Mouse (Mus musculus): ENCODE data around the gene Camta1.

The Camta1 gene

GRCm38 (mm10) chr4:151672452-151672851, 189.2 kb downstream of the Camta1 start:
- no peak for DNase-seq

DNA sequence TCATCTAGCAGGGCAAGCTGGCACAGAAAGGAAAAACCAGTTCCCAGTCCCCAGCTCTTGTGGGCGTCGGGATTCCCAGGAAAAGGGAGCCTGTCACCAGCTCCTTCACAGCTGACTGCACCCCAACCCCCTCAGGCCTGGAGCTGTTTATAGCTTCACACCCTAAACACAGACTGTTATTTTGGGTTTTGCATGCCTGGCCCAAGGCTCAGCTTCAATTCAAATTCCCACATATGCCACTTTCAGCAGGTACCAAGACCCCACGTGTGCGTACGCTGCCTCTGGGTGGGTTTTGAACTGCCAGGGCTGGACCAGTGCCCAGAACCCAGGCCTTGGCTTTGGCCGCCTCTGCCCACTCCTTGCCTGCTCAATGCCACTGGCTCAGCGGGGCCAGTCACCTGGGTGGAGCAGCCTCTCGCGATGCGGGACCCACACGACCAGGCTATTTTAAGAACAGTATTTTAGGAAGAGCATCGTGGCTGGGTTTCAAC, 195.2 kb downstream of the Camta1 start:
- peak; percentile 46 for DNase-seq

- no peak for DNase-seq
Measured at GRCm38 (mm10) chr4:151661486-151661885, 200.2 kb downstream of the Camta1 start.

DNA sequence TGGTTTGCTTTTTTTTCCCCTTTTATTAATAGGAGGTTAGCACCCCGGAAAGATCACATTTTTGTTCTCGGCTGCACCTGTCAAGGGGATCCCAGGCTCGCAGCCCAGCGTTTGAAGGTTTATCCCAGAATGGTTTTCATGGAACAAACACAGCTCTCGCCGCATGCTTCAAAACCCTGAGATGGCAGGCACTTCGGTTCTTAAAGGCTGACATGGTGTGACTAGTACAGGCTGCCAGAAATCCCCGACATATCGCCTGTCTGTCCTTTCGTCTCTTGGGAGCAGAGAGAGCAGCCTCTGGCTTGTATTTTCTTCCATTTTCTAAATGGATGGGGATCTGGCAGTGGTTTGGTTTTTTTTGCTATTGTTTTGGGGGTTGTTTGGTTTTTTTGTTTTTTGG, 205.2 kb downstream of the Camta1 start:
- no peak for DNase-seq

DNA sequence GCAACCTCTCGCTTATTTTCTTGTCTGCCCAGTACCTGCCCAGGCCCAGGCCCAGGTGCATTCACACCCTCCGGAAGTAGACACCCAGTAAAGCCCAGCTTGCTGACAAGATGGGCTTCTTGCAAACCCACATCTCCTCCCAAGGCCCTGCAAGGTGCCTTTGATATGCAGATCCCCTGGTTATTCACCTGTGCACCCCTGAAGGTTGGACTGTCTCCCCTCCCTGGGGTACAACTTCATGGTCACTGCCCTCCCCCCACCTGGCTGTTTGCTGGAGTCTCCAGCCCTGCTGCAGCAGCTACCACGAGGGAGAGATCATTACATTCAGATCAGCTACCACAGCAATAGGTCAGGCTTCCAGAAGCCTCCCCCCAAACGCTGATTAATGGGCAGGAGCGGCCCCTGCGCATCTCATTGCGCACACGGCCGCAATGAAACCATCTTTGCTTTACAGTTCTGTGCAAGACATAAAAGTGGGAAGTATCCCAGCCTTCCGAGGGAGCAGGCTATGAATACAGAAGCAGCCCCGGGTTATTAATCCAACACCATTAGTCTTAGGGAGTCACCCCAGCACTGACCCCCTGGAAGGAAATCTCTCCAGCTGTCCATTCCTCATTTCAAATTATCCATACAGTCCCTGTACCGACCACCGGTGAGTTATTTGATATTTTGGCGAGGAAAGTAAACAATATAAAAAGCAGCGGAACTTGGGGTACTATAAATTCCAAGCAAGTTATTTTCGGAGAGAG, 205.9 kb downstream of the Camta1 start:
- no peak for DNase-seq

DNA sequence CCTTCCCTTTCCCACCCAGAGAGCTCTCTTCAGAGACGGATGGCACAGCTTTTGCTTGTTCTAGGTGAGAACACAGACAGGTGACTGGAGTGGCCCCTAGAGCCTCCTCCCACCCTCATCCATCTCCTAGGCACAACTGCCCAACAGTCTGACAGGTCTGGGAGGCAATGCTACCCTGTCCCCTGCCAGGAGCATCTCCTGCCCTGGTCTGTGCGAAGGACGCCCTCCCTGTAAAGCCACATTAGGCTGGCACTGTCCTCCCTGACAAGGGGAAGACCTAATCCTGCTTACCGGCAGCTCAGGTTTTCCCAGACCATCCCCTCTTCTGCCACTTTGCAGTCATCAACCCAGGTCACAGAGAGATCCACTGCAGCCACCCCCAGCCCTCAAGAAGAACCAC, 206.4 kb downstream of the Camta1 start:
- DNase-seq, result no peak

DNA sequence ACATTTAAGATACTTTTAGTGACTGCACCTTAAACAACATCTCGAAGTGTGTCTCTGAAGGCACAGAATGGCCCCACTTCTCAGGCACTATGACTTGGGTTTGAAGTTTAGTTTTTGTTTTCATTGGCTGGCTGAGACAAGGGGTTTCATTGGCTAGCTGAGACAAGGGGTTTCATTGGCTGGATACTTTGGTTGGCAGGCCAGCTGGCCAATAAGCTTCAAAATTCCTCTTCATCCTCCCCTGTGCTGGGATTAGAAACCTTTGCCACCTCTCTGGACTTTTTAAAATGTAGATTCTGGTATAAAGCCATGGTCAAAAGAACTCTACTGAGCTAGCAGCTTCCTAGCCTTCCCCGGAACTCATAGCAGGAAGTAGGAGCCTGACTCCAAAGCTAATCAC, 219.3 kb downstream of the Camta1 start:
- DNase-seq, result no peak

DNA sequence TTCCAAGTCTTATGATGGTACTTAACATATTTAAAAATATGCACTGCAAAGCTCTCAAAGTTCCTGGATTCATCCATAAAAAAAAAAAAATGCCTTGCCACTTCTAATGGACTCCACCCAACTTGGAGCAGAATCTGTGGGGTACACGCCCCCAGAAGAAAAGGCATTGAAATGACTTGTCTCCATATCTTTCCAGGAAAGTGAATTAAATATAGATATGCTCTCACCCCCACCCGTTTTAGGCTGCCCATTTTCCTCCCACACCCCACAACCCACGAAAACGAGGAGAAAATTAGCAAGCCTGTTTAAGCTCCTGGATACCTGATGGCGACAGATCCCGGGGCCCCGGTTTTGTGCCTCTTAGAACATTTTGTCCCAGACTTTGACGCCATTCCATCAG, 220.7 kb downstream of the Camta1 start:
- peak; percentile 29 for DNase-seq

DNA sequence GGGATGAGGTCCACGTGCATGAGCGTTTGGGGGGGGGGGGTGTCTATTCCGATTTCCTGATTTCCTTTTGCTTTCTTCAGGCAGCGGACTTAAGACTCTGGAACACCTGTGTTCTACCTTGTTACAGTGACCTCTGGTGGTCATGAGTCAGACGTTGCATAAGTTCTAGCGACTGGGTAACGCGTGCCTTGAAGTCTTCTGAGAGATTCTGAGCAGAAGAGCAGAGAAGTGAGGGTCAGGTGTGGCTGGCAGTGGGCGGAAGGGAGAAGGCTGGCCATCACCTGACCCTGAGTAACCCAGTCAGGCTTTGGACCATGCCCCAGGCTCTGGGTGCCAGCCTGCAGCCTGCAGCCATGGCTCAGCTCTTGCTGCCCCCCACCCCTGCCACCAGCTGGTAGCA, 222.7 kb downstream of the Camta1 start:
- no peak for DNase-seq

- no peak for DNase-seq
Measured at GRCm38 (mm10) chr4:151637348-151637747, 224.3 kb downstream of the Camta1 start.

GRCm38 (mm10) chr4:151634771-151635170, 226.9 kb downstream of the Camta1 start:
- DNase-seq, result no peak

- no peak for DNase-seq
Measured at GRCm38 (mm10) chr4:151633795-151634194, 227.9 kb downstream of the Camta1 start.

DNA sequence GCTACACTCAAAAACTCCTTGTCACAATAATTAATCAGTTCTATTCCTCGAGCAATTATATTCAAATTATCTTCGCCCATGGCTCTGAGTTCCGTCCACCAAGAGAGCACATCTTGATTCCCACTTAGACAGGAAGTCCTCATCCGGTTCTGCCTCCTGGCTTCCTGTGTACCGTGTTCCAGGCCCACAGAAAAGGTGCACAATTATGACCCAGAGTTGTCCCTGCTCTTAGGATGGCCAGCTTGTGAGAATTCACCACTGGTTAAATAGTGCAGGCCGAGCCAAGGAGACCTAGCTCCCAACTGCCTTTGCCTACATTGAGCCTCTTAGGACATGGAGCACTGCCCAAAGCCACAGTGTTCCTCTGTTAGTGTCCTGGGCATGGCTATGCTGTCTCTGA, 229.4 kb downstream of the Camta1 start:
- DNase-seq, result no peak

- DNase-seq, result no peak
Measured at GRCm38 (mm10) chr4:151630664-151631063, 231.0 kb downstream of the Camta1 start.

GRCm38 (mm10) chr4:151630231-151630630, 231.4 kb downstream of the Camta1 start:
- no peak for DNase-seq

DNA sequence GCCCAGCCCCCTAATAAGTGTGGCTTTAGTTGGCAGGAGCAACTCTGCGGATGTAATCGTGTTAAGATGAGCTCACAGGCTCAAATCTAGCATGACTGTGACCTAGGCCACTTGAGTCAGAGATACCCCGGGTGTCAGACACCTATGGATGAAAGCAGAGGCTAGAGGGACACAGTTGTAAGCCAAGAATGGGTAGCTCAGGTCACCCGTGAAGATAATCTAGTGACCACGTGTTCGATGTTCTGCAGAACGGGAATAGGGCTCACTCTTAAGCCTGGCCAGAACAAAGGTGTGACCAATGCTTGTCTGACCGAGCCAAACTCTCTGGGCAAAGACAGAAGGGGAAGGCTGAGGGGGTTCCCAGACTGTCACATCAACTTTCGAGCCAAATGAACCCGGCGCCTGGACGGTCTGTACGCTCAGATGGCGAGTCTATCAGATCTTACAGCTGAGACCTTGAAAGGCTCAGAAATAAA, 242.1 kb downstream of the Camta1 start:
- no peak for DNase-seq

DNA sequence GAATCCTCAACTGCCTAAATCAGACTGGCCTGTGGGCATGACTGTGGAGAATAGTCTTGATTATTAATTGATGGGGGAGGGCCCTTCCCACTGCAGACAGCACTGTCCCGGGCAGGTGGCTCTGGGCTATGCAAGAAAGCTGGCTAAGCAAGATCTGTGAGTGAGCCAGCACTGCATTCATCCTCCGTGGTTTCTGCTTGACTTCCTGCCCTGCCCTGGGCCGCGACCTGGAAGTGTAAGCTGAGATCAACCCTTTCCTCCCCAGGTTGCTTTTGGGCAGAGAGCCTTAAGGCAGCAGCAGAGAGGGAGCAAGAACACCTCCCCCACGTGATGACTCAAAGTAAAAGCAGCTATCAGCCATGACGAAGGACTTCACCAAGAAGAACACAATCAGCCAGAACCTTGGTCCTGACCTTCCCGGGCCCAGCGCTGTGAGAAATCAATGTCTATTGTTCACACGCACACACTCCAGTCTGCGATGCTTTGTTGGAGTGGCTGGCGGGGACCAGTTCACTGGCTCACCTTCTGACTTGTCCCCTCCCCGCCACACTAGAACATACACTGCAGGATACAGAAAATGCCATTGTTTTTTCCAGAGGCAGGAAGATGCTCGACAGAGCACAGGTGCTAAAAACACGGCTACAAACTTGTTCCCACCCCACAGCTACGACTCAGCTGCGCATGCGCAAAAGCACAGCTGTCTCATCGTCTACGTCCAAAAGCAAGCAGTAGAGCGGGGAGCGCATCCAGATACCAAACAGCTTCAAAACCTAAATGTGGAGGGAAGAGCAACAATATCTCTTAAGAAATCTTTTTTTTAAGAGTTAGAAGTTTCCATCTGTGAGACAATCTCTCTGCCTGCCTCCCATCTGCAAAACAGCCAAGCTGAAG, 243.0 kb downstream of the Camta1 start:
- DNase-seq, result no peak

GRCm38 (mm10) chr4:151611621-151612020, 250.1 kb downstream of the Camta1 start:
- DNase-seq, result no peak

DNA sequence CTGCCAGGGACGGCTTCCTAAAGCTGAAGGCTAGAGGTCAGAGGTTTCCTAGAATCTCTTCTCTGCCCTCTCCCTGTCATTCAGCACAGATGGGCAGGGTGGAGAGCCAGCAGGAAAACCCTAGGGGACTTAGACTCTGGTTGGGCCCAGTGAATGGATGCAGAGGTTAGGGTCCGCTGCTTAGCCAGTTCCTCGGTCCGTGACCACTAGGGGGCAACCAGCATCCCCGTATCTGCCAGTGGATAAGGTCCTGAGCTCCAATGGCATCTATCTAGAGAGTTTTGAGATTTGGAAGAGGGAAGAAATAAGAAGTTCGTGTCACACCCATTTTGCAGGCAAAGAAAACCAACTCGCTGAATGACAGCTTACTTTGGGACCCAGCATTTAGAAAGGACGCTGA, 251.4 kb downstream of the Camta1 start:
- peak; percentile 21 for DNase-seq

DNA sequence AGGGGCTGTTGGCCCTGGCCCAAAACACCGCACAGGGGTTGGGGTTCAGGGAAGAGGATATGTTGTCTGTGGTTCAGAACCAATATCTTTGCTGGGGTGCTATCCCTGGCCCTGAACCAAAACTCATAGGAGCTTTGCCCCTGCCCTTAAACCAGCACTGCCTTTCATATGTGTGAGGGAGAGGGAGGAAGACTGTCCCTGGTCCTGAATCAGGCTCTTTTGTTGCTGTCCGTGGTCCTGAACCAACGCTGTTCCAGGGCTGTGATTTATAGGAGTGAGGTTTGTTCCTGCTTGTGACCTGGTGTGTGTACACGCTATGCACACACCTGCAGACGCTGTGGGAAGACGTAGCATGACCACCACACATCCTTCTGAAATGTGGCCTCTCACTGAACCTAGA, 256.8 kb downstream of the Camta1 start:
- no peak for DNase-seq

DNA sequence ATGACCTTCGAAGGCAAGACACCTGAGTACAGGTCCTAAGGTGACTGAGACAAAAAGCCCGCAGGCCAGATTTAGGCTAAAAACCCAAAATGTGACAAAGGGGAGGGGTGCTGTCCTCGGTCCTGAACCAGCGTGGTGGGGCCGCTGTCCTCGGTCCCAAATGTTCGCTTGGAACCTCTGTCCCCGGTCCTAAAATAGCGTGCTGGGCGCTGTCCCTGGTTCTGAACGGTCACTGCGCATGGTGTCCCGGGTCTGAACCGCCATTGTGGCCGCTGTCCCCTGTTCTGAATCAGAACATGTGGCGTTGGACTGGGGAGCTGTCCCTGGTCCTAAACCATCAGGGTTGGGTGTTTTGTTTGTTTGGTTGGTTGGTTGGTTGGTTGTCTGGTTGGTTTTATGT, 257.2 kb downstream of the Camta1 start:
- DNase-seq, result peak; percentile 9

GRCm38 (mm10) chr4:151603586-151603985, 258.1 kb downstream of the Camta1 start:
- no peak for DNase-seq

GRCm38 (mm10) chr4:151595116-151595515, 266.6 kb downstream of the Camta1 start:
- no peak for DNase-seq

DNA sequence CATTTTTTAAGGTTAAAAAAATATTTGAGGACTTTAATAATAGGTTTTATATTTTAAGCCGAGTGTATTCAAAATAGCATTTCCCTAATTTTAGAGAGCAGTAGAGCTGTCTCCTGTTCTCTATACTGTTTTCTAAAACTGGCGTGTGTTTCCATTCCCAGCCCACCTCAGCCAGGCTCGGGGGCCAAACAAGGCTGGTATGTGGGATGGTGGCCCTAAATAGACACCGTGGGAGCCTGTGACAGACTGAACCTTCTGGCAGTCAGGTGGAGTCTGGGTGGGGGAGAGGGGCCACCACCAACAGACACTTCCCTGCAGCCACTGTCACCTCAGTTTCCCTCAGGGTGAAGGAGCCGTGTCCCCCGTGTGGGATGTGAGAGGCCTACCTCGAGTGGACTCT, 268.6 kb downstream of the Camta1 start:
- no peak for DNase-seq

Data from layer of hippocampus, adult 9-11 months (tissue).